Mouse (Mus musculus) gastrocnemius, postnatal 4 days (tissue): ENCODE results near the gene Alkbh5. TPM values are rescaled to one million over a fixed set of nuclear protein-coding genes. Genes with fewer than 3 reads are reported as not detected.
"Not testable (repeated sequence)": the region's sequence is repeated elsewhere in the genome, so short reads cannot be mapped to it uniquely, and the experiment has no call there.

ENCODE experiments used
- DNase-seq, 2 experiments: peaks; one replicate each; pipeline ENCODE4 v3.0.0; 2021 to 2022; ENCODE audit warnings: low spot score in 2 of 2, mixed read lengths in 2 of 2
- total RNA-seq, 2 experiments: library from RNA; stranded (reverse); gene quantifications; 2 replicates each; pipeline ENCODE4 v1.2.3; 2021

The Alkbh5 gene
- total RNA-seq, 2 experiments from 2014 or later = 70.0 to 74.3 TPM

GRCm38 (mm10) chr11:60540761-60541160, 4.6 kb downstream of the Alkbh5 start:
- no peak for DNase-seq

- DNase-seq = no peak
These were observed 5.7 kb downstream of the Alkbh5 start for GRCm38 (mm10) chr11:60541831-60542230.

GRCm38 (mm10) chr11:60543211-60543610, 7.0 kb downstream of the Alkbh5 start:
- DNase-seq = not testable (repeated sequence)

GRCm38 (mm10) chr11:60545433-60545832, 9.3 kb downstream of the Alkbh5 start:
- no peak for DNase-seq

GRCm38 (mm10) chr11:60548112-60548511, 11.9 kb downstream of the Alkbh5 start:
- no peak for DNase-seq

GRCm38 (mm10) chr11:60553091-60553490, 16.9 kb downstream of the Alkbh5 start:
- no peak for DNase-seq

GRCm38 (mm10) chr11:60557675-60558074, 21.5 kb downstream of the Alkbh5 start:
- DNase-seq = no peak

- peak; percentile 38 to 63 for DNase-seq
These were observed 23.2 kb downstream of the Alkbh5 start for GRCm38 (mm10) chr11:60559342-60559741.

- not testable (repeated sequence) for DNase-seq
These were observed 37.8 kb downstream of the Alkbh5 start for GRCm38 (mm10) chr11:60574006-60574405.

Other genes with a start within 250 kb of the Alkbh5 start
- gene Tom1l2, start 183.5 kb upstream of the Alkbh5 start, total RNA-seq = 10 to 100 TPM; 37.4 to 45.6 TPM
- gene Drc3, start 183.1 kb upstream of the Alkbh5 start, total RNA-seq = 1 to 10 TPM; 1.0 to 1.8 TPM
- 10 to 100 TPM; 21.0 to 23.6 TPM for gene Gid4, start 119.2 kb upstream of the Alkbh5 start, total RNA-seq
- 10 to 100 TPM; 29.3 to 31.7 TPM for gene Atpaf2, start 117.9 kb upstream of the Alkbh5 start, total RNA-seq
- gene Drg2, start 81.8 kb upstream of the Alkbh5 start, total RNA-seq = 10 to 100 TPM; 43.6 to 44.5 TPM
- under 1 TPM; 0.05 to 0.18 TPM for gene Myo15, start 67.0 kb upstream of the Alkbh5 start, total RNA-seq
- gene Llgl1, start 163.3 kb downstream of the Alkbh5 start, total RNA-seq = 10 to 100 TPM; 29.7 to 32.0 TPM
- gene Flii, start 190.9 kb downstream of the Alkbh5 start, total RNA-seq = 100 to 1,000 TPM; 104 to 113 TPM
- gene Mief2, start 192.0 kb downstream of the Alkbh5 start, total RNA-seq = 10 to 100 TPM; 70.6 to 76.5 TPM
- gene Top3a, start 241.0 kb downstream of the Alkbh5 start, total RNA-seq = 10 to 100 TPM in 1 of 2 experiments, 1 to 10 TPM in 1; 9.4 to 10.6 TPM
- gene Smcr8, start 241.1 kb downstream of the Alkbh5 start, total RNA-seq = 10 to 100 TPM; 15.9 to 18.0 TPM